Mouse (Mus musculus): ENCODE measurements around the gene Slc16a11.

Gene Slc16a11

DNA sequence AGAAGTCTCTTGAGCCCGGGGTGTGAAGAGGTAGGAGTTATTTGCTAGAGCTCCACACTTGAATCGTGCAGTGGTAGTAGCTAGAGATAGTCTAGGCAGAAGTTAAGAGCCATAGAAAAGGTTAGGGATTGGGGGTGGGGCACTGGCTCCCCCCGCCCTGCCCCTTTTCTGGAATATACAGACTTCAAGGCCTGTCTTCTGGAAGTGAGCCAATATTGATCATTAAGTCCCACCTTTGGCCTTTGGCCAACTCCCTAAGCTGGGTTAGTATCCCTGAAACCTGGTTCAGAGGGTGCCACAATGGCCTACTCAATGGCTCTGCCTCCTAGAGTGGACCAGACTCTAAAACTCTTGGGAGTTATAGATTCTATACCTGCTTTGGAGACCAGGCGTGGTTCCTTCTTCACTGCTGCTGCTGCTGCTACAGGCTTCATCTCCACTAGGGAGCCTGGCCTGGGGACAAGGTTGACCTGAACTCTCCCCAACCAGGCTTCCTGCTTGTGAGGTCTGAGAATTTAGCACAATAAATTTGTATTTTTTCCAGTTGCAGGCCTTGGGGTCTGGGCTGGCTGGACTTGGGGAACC lies 15.2 kb downstream of the Slc16a11 start:
- DNase-seq: no peak

DNA sequence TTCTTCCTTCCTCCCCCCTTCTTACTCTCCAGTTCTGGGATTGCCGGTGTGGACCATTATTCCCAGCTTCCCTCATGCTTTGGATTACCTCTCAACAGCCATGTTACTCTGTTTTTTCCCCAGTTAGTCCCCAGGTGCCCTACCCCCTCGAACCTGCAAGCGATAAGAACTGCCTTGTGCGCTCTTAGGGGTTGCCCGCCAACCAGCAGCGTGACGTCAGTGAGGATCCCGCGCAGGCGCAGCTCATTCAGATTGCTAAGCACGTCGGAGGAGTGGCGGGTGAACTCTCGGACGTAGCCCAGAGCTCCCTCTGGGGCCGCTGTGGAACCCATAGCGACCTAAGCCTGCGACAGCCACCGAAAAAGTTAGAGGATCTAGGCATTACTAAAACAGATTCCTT lies 16.3 kb downstream of the Slc16a11 start:
- DNase-seq: peak; percentile 81 to 85

DNA sequence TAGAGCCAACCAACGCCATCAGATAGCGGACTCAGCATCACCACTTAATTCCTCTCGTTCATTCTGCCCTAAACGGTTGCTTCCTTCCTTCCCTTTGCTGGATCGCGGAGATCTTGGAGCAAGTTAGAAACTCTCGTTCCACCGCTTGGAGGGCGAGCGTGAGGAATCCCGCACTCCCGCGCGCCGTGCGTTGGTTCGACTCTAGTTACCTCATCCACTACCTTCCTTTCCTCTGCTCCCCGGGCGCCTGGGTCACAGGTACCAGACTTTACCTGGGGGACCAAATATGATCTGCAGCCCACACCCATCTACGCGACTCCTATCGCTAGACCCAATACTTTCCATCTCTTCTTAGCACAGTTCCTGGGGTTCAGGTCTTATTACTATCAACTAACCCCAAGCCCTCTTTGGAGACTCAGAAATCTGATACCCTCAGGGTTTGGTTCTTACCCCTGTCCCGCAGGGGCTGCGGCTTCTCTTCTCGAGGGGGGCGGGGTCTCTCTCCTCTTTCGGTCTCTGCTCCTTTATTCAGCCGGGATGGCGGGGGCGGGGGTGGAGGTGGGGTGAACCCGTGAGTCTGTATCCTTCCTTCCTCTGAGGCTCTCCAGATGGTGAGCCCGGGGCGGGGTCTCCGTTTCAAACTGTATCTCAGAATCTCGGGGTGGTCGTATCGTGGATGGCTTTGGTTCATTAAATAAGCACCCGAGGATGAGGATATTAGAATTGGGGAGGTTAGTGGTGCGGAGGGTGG lies 16.9 kb downstream of the Slc16a11 start, which contains the start of gene Bcl6b:
TSS of gene Bcl6b (minus strand) at position 539 of the 751 bp plus-strand sequence.
- DNase-seq: no peak

DNA sequence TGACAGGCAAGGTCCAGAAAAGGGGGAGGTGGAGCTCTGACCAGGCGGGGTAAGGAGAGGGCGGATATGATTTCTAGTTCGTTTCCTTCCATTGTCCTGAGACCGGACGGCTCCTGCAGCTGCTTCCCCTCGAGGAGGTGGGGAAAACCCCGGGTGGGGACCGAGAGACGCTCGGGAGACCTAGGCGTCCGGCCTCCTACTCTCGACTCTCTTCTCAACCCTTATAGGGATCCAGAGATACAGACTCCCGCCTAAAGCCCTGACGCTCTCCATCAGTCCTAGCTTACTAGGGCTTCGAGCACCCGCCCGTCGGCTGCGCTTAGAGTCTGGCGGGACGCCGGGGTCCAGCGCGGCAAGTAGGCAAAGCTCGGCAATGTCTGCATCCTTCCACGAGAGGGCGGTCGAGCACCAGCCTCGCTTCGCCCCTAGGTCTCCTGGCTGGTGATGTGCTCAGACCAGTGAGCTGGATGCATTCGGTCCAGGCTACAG lies 17.7 kb downstream of the Slc16a11 start:
- peak; percentile 85 to 87 for DNase-seq

DNA sequence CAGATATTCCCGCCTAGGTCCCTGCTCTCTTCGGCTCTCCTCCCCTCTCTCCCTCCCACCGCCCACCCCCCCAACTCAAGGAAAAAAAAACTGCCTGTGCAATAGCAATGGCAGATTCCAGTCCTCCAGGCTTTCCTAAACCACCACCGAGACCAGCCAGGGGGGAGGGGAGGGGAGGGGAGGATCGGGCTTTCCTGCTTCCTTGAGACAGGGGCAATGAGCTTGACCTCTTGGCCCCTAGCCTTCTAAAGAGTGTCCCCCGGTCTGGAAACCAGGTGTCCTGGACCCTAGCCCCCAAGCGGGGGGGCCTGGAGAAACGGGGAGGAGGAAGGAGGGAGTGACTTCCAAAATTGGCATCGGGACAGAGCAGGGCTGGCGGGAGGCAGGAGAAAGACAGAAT lies 20.0 kb downstream of the Slc16a11 start:
- DNase-seq: peak; percentile 66 to 75

DNA sequence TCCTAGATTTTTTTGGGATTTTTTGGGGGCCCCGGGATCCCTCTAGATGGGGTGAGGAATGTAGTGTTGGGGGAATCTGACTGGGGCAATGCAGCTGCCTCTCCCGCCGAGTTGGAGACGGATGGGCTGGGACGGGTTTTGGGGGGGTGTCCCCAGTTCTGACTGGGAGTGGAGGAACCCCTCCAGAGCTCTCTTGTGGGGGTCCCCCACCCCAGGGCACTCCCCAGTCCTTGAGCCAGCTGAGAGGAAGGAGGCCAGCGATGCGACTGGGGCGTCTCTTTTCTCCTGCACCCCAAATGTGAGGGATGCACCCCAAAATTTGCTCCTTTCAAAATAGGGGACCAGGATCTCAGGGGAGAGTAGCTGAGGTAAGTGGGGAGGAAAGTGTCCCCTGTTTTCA lies 20.5 kb downstream of the Slc16a11 start:
- peak in 1 of 2 experiments; percentile 52 for DNase-seq

DNA sequence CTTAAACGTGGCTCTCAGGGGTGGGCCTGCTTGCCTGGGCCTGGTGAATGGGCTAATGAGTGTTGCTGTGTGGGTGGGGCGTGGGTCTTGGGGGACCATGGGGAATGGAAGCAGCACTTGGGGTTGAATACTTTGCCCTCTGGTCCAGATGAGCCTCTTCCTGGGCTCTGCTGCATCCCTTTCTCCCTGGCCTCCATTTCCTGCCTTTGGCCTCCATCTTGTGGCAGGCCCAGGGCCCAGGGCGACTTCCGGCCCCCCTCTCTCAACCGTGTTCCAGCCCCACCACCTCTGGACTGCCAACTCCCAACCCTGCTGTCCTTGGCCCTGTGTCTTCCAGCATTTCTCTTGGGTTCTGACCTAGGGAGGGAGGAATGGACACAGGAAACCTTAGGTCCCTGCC lies 21.5 kb downstream of the Slc16a11 start:
- DNase-seq: no peak

DNA sequence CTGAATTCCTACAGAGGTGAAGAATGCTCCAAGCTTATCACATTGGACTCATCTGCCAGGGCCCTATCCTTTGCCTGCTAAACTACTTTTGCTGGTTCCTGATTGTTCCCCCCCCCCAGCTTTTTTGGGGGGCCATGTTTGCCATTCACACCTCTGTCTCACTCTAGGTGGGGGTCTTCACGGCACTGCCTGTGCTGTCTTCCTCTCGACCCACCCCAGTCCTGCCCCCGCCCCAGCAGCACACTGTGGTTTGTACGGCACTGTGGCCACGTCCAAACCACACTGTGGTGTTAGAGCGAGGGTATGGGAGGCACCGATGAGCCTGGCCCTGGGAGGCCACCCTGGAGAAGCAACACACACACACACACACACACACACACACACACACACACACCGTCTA lies 21.9 kb downstream of the Slc16a11 start:
- no peak for DNase-seq

DNA sequence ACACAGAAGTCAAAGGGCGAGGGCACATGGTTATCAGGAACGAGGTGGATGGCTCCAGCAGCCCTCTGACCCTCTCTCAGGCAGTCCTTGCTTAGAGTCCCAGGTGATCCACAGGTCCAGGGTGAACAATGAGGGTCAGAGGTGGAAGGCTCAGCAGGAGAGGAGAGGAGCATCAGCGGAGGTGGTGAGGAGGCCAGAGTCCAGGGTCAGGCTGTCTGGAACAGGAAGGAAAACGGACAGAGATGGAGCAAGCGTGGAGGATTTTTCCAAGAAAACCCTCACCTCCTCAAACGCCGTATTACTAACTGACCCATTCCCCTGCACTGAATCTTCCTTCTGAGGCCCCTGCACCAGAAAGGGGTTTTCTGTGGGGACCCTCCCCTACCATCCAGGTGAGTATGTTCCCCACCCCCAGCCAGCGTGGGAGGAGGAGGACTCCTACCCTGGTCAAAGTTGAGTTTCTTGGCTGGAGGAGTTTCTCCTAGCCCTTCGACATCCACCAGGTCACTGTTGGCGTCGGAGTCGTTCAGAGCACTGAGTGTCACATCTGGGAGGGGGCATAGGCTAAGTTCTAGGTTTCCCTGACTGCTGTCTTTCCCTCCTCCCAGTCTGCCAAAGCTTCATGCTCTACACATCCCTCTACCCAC lies 22.8 kb downstream of the Slc16a11 start:
- no peak for DNase-seq

DNA sequence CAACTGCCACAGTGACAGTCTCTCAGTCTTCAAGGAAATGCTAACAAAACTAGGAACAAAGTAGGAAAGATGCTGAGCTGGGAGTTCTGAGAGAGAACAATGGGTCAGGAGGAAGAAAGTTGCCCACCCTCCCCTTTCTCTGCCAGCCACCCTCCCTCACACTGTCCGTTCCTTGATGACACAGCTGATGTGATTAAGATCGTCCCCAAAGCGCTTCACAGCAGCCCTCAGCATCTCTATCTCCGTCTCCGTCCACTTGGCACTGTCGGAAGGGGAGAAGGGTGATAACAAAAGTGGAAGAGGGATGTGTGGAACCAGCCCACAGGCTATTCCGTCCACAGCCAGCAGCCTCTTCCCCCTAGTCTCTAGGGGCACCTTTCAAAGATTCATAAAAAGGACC lies 24.2 kb downstream of the Slc16a11 start:
- DNase-seq: peak; percentile 6 to 19

DNA sequence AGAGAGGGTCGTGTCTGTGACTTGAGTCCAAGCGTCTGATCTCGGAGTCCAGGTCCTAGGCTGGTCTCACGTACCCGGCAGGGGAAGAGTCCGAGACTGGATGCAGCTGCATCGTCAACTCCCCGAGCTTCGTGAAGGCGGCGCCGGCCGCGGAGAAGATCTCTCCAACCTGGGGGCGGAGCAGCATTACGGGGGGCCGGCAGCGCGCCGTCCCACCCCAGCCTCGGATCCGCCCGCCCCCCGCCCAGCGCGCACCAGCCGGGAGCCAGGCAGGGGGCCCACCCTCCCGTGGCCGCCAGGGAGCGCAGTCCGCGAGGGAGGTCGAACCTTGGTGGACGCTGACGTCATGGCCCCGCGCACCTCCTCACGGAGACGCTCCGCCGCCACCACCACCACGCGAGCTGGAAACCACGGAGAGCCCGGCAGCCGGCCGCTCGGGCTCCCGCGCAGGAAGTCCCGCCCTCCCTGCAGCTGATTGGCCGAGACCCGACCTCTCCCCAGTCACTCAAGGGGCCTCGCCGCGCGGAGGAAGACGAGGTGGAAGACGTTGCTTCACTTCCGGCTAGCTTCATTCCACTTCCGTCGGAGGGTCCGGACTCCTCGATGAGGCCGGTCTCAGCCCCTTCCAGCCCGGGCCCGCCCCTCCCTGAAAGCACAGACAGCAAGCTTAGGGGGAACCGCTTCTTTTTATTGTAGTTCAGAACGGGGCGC lies 25.1 kb downstream of the Slc16a11 start, which contains the start of gene 0610010K14Rik:
TSS of gene 0610010K14Rik (minus strand) at position 458 of the 711 bp plus-strand sequence.
- peak; percentile 98 to 99 for DNase-seq

DNA sequence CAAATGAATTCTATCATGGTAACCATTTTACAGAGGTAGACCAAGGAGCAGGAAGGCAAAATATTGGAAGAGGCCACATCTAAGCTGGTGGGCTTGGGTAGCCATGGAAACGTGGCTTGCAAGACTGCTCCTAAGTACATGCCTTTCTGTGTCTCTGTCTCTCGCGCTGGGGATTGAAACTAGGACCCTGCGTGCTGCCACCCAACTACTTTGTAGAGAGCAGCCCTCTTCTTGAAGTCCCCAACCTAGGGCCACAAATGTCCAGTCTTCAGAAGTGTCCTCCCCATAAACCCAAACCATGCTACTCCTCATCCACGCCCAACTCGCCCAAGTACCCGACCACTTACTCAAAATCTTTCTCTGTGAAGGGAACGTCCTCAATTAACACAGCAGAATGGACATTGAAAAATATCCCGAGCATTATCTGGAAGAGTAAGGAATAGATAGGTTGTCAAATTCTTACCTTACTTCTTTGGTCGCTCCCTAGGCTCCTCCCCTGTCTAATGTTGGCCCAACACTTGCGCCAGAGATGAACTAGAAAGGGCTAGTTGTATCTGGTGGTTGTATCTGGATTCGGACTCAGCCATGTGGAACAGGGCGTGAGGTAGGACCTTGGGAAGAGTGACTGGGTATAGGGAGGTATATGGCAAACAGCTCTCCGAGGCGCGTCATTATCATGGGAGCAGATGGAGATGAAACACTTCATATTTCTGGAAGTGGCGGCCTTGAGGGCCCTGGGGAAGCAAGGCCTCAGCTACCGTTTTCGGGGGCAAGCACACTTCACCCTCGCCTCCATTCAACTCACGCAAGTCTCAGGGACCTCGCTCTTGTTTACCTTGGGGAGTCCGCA lies 26.3 kb downstream of the Slc16a11 start:
- DNase-seq: peak; percentile 22 to 30

DNA sequence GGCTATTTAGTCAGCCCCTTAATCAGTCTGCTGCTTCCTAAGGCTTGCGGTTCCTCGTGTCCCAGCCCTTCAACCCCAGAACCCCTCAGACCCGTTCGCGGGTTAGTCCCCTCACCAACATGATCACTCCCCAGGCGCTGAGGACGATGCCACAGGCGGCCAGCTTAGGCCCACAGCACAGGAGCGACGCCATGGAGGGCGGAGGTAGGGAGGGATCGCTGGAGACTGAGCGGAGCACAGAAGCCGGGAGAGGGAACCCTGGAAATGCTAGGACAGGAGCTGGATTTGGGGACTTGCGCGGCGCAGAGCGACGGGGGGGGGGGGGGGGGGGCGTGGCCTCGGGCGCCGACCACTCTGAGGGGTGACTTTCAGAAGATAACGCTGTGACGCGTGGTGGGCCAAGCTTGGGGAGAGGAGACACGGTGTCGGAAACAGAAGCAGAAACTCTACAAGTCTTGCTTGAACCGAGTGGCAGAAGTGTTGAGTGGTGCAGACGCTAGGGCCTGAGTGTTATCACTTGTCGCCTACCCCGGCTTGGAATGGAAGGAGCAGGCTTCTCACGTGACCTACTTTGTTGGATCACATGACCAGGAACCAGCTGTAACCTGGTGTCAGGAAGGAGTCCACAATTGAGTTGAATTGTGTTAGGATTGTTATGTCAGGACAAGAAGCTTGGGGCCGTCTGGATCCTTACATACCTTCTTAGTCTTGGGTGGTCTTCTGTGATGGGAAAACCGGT lies 27.2 kb downstream of the Slc16a11 start, which contains the start of the genes Gm21988 and Rnasek:
TSS of gene Gm21988 (minus strand) at position 290 of the 739 bp plus-strand sequence.
TSS of gene Rnasek (minus strand) at position 302 of the 739 bp plus-strand sequence.
- peak; percentile 76 to 88 for DNase-seq

DNA sequence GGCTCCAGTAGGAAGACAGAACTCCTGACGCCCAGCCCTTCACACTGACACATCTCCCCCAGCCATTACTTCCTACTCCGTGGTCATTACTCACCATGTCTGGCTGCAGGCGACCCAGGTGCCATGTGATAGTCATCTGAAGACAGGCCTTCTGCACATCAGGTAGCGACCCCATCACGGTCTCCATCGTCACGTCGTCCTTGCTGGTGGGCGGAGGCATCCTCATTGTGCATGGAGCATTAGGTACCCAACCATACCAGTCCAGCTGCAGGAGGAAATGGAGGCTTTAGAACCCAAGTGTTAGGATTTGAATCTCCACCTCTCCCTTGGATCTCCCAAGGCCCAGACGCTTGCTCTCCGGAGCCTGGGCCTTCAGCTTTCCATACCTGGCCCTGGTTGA lies 30.0 kb downstream of the Slc16a11 start:
- no peak for DNase-seq

DNA sequence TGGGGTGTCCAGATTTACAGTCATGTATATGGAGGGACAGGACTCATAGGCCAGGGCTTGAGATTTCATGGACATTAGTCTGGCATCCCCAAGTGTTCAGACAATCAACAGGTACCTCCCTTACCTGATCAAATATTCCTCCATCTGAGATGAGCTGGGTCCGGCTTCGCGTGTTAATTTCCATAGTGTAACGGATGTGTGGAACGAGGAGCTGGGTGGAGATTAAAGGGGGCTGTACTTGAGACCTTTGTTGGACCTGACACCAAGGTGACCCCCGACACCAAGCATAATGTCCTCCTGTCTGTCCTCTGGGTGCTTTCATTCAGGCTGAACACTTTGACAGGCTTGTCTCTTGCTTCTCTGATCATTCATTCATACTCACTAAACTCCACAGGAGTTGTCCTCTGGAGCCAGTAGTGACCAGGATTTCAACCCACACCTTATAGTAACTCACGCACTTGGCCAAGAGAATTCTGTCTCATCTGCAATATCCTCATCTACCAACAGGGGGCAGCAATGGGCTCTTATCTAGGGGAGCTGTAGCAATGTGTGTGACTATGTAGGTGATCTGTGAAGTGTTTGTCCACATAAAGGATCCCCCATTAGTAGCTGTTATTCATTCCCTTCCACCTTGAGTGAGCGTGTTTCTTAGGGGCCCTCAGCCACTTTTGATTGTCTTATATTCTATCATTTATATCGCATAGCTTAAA lies 34.7 kb downstream of the Slc16a11 start:
- DNase-seq: peak; percentile 65 to 73

DNA sequence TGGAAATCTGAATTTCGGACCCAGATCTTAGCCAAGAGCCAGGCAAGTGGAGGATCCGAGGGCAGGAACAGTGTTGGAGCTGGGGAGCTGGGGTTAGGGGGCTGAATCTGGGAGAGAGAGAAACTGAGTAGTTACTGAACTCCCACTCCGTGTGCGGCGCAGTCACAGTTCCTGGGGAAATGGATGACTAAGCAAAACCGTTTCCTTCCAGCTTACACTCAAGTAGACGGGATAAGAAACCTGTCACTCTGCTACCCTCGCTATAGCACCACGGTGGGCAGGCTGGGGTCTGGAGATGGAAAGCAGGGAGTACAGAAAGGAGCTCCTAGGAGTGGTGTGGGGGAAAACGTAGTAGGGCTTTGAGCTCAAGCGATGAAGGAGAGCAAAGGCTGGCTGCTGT lies 37.6 kb downstream of the Slc16a11 start:
- no peak for DNase-seq

DNA sequence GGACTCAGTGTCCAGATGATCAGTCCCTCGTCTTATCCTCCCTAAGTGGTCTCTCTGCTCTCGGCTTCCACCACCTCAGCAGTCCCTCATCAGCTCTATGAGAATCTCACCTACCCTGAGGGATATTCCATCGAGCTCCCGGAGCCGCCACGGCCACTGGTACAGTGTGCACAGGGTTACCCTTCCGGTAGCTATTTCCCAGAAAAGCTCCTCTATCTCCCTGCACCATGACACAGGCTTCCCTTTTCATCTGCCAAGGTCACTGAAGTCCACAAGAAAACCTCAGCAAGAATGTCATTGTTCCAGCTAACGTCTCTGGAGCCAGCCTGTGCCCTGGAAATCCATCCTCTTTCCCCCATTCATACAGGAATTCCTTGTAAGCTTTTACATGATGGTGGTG lies 39.3 kb downstream of the Slc16a11 start:
- no peak for DNase-seq

DNA sequence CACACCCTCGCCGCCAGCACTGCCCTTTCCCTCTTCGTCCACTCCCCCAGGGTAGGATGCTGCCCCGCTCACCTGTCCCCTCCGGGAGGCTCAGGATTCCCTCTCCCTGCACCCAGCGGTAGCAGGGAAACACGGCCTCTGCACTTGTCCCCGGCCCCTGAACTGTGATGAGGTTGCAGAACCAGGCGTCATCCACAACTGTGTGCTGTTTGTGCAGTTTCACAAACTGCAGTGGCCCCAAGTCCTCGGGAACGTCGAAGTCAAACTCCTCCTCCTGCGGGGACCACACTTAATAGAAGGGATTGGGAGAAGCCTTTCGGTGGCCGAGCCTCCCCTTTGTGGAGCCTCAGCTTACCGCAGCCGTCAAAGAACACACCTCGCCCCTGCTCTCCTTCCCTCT lies 41.8 kb downstream of the Slc16a11 start:
- no peak for DNase-seq

DNA sequence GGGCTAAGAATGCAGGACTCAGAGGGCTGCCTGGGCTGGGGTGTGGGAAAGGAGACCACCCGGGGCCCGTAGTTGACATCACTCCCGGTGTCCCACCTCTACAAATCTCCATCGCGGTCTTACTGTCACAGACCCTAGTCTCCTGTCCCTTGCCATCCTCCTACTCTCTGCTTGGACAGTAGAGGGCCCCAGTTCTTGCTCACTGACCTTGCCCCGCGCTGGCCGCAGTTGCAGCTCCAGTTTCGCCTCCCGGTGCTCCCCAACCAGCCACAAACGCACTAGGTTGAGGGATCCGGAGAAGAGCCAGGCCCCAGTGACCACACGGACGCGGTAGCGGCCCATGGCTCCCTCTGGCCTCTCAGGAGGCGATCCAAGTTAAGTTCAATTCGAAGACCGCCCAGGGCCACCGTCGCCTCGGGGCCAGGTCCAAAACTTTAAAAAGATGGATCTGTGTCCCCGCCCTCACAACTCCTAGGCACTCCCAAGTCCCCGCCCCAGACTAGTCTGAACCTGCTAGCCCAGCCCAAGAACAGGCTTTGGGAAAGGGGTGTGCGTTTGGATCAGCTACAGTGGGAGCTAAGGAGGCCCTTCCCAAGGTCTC lies 42.5 kb downstream of the Slc16a11 start, which contains the start of gene Alox12:
TSS of gene Alox12 (minus strand) at position 423 of the 601 bp plus-strand sequence.
- no peak for DNase-seq

DNA sequence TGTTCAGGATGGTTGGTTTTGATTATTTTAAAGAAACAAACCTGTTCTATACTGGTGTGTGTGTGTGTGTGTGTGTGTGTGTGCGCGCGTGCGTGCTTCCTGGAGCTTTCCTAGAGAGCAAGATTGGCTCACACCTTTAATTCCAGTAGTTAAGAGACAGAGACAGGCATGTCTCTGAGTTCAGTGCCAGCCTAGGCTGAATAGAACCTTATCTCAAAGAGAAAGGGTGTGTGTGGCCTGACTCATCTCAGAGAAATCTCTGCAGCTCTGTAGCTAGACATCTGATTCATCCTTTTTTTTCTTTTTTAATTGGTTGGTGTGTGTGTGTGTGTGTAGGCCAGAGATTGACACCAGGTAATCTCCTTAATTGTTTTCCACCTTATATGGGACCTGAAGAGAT lies 46.5 kb downstream of the Slc16a11 start:
- no peak for DNase-seq
